Mouse (Mus musculus): ENCODE data around the gene Chrng. TPM values are rescaled to one million over a fixed set of nuclear protein-coding genes. Genes with fewer than 3 reads are reported as not detected.

Gene Chrng
- polyA plus RNA-seq, 1 experiment from 2014 or later = 1.5 TPM

DNA sequence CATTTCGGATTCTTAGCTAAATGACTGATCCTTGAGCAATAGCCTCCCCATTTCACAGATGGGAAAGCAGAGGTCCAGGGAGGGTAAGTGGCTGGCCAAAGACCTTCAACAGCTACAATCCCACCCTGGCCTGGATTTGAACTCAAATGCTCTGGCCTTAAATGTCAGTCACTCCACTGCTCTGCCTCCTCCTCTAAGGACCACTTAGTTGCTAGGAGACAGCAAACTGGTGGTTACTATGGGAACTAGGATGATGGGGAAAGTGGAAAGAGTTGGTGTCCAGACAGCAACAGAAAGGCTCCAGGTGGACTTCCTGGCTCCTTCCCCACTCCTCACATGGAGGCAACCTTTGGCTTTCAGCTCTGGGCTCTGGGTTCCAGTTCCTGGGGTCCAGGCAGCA is 33.1 kb upstream of the Chrng start:
- no peak for ATAC-seq (ENCODE audit: insufficient number of reproducible peaks, insufficient read depth, low FRiP score, low read depth)
- Histone ChIP-seq H3K27me3 (ENCODE audit: control insufficient read depth, insufficient read depth, low read length) (peaks cover 79% of the 10 kb centered on the region), H3K36me3 (ENCODE audit: control insufficient read depth, insufficient read depth, low read length) (no peaks in the 10 kb centered on the region), H3K9ac (ENCODE audit: low read length) (no peak overlapping the region), H3K4me3 (ENCODE audit: control insufficient read depth in 1 of 2, insufficient read depth in 1 of 2, low read depth in 1 of 2, low read length in 2 of 2) (no peak overlapping the region), H3K4me2 (ENCODE audit: low read length) (no peak overlapping the region), H3K4me1 (ENCODE audit: control insufficient read depth in 2 of 2, insufficient read depth in 2 of 2, low read length in 2 of 2) (peaks cover 9 to 11% of the 10 kb centered on the region in 2 experiments; a peak in 3 of 4 replicates), H3K27ac (replicated peaks in 1 of 2; ENCODE audit: control insufficient read depth in 1 of 2, insufficient read depth in 1 of 2, low read depth in 2 of 2, low read length in 2 of 2) (no peak overlapping the region), H3K9me3 (ENCODE audit: control insufficient read depth, low read length) (no peaks in the 10 kb centered on the region)
- 81% methylated on average over 1 of the region's 1 CpGs for WGBS

DNA sequence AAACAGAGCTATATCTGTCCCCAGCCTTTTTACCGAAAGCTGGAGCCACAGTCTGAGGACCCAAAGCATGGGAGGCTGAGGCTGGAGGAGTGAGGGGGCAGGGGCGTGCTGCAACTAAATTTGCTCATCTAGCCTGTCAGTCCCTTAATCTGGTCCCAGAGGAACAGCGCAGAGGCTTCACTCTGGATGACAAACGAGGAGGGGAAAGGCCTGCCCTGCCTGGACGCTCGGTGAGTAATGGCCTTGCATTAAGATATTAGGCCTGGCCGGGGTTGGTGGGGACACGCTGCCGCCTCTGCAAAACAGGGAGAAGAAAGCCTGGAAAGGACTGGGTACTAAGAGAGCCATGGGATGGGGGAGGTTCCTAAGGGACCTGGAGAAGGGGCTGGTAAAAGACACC is 32.1 kb upstream of the Chrng start:
- no peak overlapping the region for H3K9ac ChIP-seq (ENCODE audit: low read length)
- H3K27ac ChIP-seq (replicated peaks in 1 of 2; ENCODE audit: control insufficient read depth in 1 of 2, insufficient read depth in 1 of 2, low read depth in 2 of 2, low read length in 2 of 2) = no peak overlapping the region
- no peak overlapping the region for H3K4me2 ChIP-seq (ENCODE audit: low read length)
- H3K9me3 ChIP-seq (ENCODE audit: control insufficient read depth, low read length) = no peaks in the 10 kb centered on the region
- no peak for ATAC-seq (ENCODE audit: insufficient number of reproducible peaks, insufficient read depth, low FRiP score, low read depth)
- no peaks in the 10 kb centered on the region for H3K36me3 ChIP-seq (ENCODE audit: control insufficient read depth, insufficient read depth, low read length)
- 46% methylated on average over 9 of the region's 9 CpGs for WGBS
- H3K4me3 ChIP-seq (ENCODE audit: control insufficient read depth in 1 of 2, insufficient read depth in 1 of 2, low read depth in 1 of 2, low read length in 2 of 2) = no peak overlapping the region
- peaks cover 9 to 11% of the 10 kb centered on the region in 2 experiments; a peak in 3 of 4 replicates for H3K4me1 ChIP-seq (ENCODE audit: control insufficient read depth in 2 of 2, insufficient read depth in 2 of 2, low read length in 2 of 2)
- H3K27me3 ChIP-seq (ENCODE audit: control insufficient read depth, insufficient read depth, low read length) = peaks cover 69% of the 10 kb centered on the region

DNA sequence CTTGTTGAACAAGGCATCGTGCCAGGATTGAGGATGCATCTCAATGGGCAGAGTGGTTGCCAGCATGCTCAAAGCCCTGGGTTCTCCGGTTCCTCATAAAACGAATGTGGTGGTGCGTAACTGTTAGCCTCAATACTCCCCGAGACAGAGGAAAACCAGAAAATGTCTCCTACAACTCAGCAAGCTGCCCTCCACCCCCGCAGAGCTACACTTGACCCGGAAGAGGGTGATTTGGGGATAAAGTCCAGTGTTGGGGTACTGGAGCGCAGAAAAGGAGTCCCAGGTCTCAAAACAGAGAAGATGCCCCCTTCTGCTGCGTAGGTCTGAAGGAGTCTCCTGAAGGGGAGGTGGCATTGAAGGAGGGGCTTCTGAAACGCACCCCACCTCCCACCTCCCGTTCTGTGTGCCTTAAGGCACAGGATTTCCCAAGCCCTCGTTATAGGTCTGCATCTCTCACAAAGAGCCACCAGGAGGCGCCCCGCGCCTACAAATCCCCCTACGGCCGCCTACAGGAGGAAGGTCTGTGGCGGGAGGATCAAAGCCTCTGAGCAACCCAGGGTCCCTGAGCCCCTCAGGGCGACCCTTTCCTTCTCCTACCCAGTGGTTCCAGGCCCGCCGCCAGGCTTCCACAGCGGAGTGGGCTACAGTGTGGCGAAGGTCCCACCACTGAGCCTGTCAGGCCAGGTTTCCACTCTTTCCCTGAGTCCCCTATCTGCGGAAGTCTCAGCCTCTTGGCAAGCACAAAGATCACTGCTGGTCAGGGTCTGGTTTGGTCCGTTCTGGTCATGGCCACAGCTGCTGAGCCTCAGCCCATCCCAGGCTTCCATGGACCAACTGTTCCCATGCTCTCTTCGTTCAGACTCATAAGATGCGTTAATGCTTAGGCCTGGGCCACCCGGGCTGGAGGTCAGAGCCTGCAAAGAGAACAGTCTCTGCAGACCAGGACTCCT is 30.2 kb upstream of the Chrng start:
- Histone ChIP-seq H3K27me3 (ENCODE audit: control insufficient read depth, insufficient read depth, low read length) (peaks cover 51% of the 10 kb centered on the region), H3K4me3 (ENCODE audit: control insufficient read depth in 1 of 2, insufficient read depth in 1 of 2, low read depth in 1 of 2, low read length in 2 of 2) (no peak overlapping the region), H3K27ac (replicated peaks in 1 of 2; ENCODE audit: control insufficient read depth in 1 of 2, insufficient read depth in 1 of 2, low read depth in 2 of 2, low read length in 2 of 2) (no peak overlapping the region), H3K36me3 (ENCODE audit: control insufficient read depth, insufficient read depth, low read length) (no peaks in the 10 kb centered on the region), H3K4me1 (ENCODE audit: control insufficient read depth in 2 of 2, insufficient read depth in 2 of 2, low read length in 2 of 2) (peaks cover 9 to 11% of the 10 kb centered on the region in 2 experiments; a peak in 3 of 4 replicates), H3K9ac (ENCODE audit: low read length) (no peak overlapping the region), H3K4me2 (ENCODE audit: low read length) (no peak overlapping the region), H3K9me3 (ENCODE audit: control insufficient read depth, low read length) (no peaks in the 10 kb centered on the region)
- WGBS = 23% methylated on average over 28 of the region's 28 CpGs
- no peak for ATAC-seq (ENCODE audit: insufficient number of reproducible peaks, insufficient read depth, low FRiP score, low read depth)

DNA sequence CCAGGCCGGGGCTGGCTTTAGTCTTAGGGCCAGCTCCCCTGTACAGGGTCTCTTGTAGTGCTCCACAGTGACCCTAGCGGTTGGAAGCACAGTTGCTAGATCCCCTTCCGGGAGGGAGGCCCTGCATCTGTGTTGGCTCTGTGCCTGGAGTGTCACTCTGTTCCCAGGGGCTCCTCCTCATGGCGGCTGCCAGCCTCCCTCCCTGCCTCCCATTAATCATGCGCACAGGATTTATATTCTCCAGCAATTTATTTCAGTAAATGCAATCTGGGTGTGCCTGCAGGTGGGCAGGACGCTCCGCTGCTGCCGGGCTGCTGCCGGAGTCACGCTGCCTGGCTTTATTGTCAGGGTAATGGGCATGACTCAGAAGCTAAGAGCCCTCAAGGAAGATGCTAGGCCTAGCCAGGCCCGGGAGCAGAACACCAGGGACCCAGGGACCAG is 28.6 kb upstream of the Chrng start:
- Histone ChIP-seq H3K4me3 (ENCODE audit: control insufficient read depth in 1 of 2, insufficient read depth in 1 of 2, low read depth in 1 of 2, low read length in 2 of 2) (no peak overlapping the region), H3K4me1 (ENCODE audit: control insufficient read depth in 2 of 2, insufficient read depth in 2 of 2, low read length in 2 of 2) (peaks cover 5 to 7% of the 10 kb centered on the region in 2 experiments; a peak in 3 of 4 replicates), H3K4me2 (ENCODE audit: low read length) (no peak overlapping the region), H3K27me3 (ENCODE audit: control insufficient read depth, insufficient read depth, low read length) (peaks cover 45% of the 10 kb centered on the region), H3K9ac (ENCODE audit: low read length) (no peak overlapping the region), H3K9me3 (ENCODE audit: control insufficient read depth, low read length) (no peaks in the 10 kb centered on the region), H3K36me3 (ENCODE audit: control insufficient read depth, insufficient read depth, low read length) (no peaks in the 10 kb centered on the region), H3K27ac (replicated peaks in 1 of 2; ENCODE audit: control insufficient read depth in 1 of 2, insufficient read depth in 1 of 2, low read depth in 2 of 2, low read length in 2 of 2) (no peak overlapping the region)
- 23% methylated on average over 11 of the region's 11 CpGs for WGBS
- ATAC-seq (ENCODE audit: insufficient number of reproducible peaks, insufficient read depth, low FRiP score, low read depth) = peak; percentile 57

DNA sequence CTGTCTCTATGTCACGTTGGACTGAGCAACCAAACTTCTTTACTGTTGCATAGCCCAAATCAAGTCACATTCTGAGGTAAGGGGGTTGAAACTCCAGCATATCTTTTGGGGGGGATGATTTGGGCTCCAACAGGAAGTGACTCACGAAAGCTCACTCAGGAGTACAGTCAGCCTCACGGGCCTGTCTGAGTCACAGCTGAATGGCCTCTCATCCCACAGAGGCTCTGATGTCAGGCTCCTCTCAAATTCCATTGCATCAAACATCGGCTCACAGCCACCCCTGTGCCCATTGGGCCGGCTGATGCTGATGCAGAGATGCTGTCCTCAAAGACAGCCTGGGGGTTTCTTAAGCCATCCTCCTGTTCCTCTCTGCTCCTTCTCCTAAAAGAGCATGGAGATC is 23.6 kb upstream of the Chrng start:
- no peak for ATAC-seq (ENCODE audit: insufficient number of reproducible peaks, insufficient read depth, low FRiP score, low read depth)
- no peaks in the 10 kb centered on the region for H3K9me3 ChIP-seq (ENCODE audit: control insufficient read depth, low read length)
- no peaks in the 10 kb centered on the region for H3K36me3 ChIP-seq (ENCODE audit: control insufficient read depth, insufficient read depth, low read length)
- H3K4me1 ChIP-seq (ENCODE audit: control insufficient read depth in 2 of 2, insufficient read depth in 2 of 2, low read length in 2 of 2) = peaks cover 4 to 6% of the 10 kb centered on the region in 2 experiments; a peak in 3 of 4 replicates
- 34% methylated on average over 5 of the region's 5 CpGs for WGBS
- no peak overlapping the region for H3K9ac ChIP-seq (ENCODE audit: low read length)
- no peak overlapping the region for H3K4me2 ChIP-seq (ENCODE audit: low read length)
- H3K27ac ChIP-seq (replicated peaks in 1 of 2; ENCODE audit: control insufficient read depth in 1 of 2, insufficient read depth in 1 of 2, low read depth in 2 of 2, low read length in 2 of 2) = no peak overlapping the region
- H3K27me3 ChIP-seq (ENCODE audit: control insufficient read depth, insufficient read depth, low read length) = peaks cover 58% of the 10 kb centered on the region
- no peak overlapping the region for H3K4me3 ChIP-seq (ENCODE audit: control insufficient read depth in 1 of 2, insufficient read depth in 1 of 2, low read depth in 1 of 2, low read length in 2 of 2)

DNA sequence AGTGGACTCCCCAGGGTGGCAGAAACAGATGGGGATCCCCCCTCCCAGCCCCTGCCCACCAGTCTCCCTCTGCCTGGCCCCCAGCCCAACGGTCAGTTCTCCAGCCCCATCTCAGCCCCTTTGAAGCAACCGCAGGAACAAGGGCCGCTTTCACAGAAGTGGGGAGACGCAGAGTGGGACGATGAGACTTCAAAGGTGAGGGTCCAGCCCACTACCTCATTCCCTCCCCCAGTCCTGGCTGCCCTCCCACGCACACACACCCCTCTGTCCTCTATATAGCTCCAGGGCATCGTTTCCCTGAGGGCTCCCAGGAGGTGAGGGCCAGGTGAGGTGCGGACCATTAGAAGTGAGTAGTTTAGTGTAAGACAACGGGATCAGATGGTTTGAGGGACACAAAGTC is 21.4 kb upstream of the Chrng start, which contains the start of gene Prss56:
TSS of gene Prss56 (plus strand) at position 301 of the 400 bp plus-strand sequence.
- ATAC-seq (ENCODE audit: insufficient number of reproducible peaks, insufficient read depth, low FRiP score, low read depth) = no peak
- WGBS = 52% methylated on average over 9 of the region's 9 CpGs
- Histone ChIP-seq H3K27me3 (ENCODE audit: control insufficient read depth, insufficient read depth, low read length) (peaks cover 77% of the 10 kb centered on the region), H3K9ac (ENCODE audit: low read length) (no peak within 1 kb of the TSS), H3K4me3 (ENCODE audit: control insufficient read depth in 1 of 2, insufficient read depth in 1 of 2, low read depth in 1 of 2, low read length in 2 of 2) (no peak within 1 kb of the TSS), H3K4me2 (ENCODE audit: low read length) (no peak within 1 kb of the TSS), H3K27ac (replicated peaks in 1 of 2; ENCODE audit: control insufficient read depth in 1 of 2, insufficient read depth in 1 of 2, low read depth in 2 of 2, low read length in 2 of 2) (no peak within 1 kb of the TSS), H3K9me3 (ENCODE audit: control insufficient read depth, low read length) (no peaks in the 10 kb centered on the region), H3K36me3 (ENCODE audit: control insufficient read depth, insufficient read depth, low read length) (no peaks in the 10 kb centered on the region), H3K4me1 (ENCODE audit: control insufficient read depth in 2 of 2, insufficient read depth in 2 of 2, low read length in 2 of 2) (peaks cover 3 to 7% of the 10 kb centered on the region in 2 experiments; a peak in 2 of 4 replicates)

DNA sequence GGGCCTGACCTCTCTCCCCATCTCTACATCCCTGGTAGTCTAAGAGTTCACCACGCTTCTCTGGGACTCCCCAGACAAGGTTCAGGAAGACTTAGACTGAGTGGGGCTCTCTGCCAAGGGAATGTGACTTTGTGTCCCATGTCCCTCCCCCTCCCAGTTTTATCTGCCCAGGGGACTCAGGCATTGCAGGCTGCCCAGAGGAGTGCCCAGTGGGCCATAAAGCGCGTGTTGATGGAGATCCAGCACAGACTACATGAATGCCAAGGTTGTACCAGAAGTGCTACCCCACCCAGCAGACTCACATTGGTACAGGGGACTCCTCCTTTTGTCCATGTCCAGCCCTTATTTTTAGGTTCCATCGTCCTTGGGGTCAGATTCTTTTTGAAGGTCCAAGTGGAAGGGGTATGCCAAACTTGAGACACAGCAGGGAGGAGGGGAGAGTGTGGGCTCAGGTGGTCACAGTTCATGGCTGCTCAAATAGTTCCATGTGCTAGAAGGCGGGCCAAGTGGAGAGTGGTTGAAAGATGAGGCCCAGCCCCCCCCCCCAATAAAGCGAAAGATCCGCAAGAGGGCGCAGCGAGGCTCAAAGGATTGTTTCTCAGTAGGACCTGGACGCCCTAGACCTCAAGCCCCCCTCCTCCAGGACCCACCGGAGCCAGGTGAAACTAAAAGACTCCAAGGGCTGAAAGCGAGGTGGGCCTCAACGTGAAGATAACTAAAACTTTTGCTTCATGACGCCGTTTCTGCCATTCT is 20.3 kb upstream of the Chrng start:
- Histone ChIP-seq H3K4me3 (ENCODE audit: control insufficient read depth in 1 of 2, insufficient read depth in 1 of 2, low read depth in 1 of 2, low read length in 2 of 2) (no peak overlapping the region), H3K4me2 (ENCODE audit: low read length) (peak overlapping the region; percentile 8), H3K9ac (ENCODE audit: low read length) (no peak overlapping the region), H3K4me1 (ENCODE audit: control insufficient read depth in 2 of 2, insufficient read depth in 2 of 2, low read length in 2 of 2) (peaks cover 3 to 7% of the 10 kb centered on the region in 2 experiments; a peak in 2 of 4 replicates), H3K27me3 (ENCODE audit: control insufficient read depth, insufficient read depth, low read length) (peaks cover 88% of the 10 kb centered on the region), H3K9me3 (ENCODE audit: control insufficient read depth, low read length) (no peaks in the 10 kb centered on the region), H3K27ac (replicated peaks in 1 of 2; ENCODE audit: control insufficient read depth in 1 of 2, insufficient read depth in 1 of 2, low read depth in 2 of 2, low read length in 2 of 2) (no peak overlapping the region), H3K36me3 (ENCODE audit: control insufficient read depth, insufficient read depth, low read length) (no peaks in the 10 kb centered on the region)
- no peak for ATAC-seq (ENCODE audit: insufficient number of reproducible peaks, insufficient read depth, low FRiP score, low read depth)
- WGBS = 28% methylated on average over 15 of the region's 15 CpGs
